Mouse (Mus musculus) kidney, embryonic 15.5 days (tissue): ENCODE results near the gene Crybb2. TPM values are rescaled to one million over a fixed set of nuclear protein-coding genes. Genes with fewer than 3 reads are reported as not detected.

ENCODE experiments used
- ATAC-seq: fragments of 200-750 bp; cut with Nextera tagmentation; replicated peaks from 2 replicates; pipeline ENCODE4 v1.8.0; 2017; ENCODE audit warnings: moderate TSS enrichment; ENCODE audit not compliant: low FRiP score
- H3K27ac ChIP-seq: fragments of 300-500 bp; sonication (generic); 2 replicates; pipeline ENCODE4 v1.5.1; 2015; ENCODE audit warnings: mild to moderate bottlenecking, inconsistent platforms
- H3K27me3 ChIP-seq: fragments of 300-500 bp; sonication (generic); 2 replicates; pipeline ENCODE4 v1.6.1; 2015; ENCODE audit warnings: inconsistent platforms
- H3K36me3 ChIP-seq: fragments of 300-500 bp; sonication (generic); 2 replicates; pipeline ENCODE4 v1.6.1; 2015; ENCODE audit warnings: inconsistent platforms
- H3K4me1 ChIP-seq: fragments of 300-500 bp; sonication (generic); 2 replicates; pipeline ENCODE4 v1.6.1; 2015; ENCODE audit warnings: inconsistent platforms
- H3K4me2 ChIP-seq: fragments of 300-500 bp; sonication (generic); 2 replicates; pipeline ENCODE4 v1.6.1; 2015; ENCODE audit warnings: moderate library complexity, mild to moderate bottlenecking, inconsistent platforms
- H3K4me3 ChIP-seq: fragments of 300-500 bp; sonication (generic); replicated peaks from 2 replicates; pipeline ENCODE4 v1.5.1; 2015; ENCODE audit warnings: mild to moderate bottlenecking, inconsistent platforms
- H3K9ac ChIP-seq: fragments of 300-500 bp; sonication (generic); 2 replicates; pipeline ENCODE4 v1.6.1; 2015; ENCODE audit warnings: mild to moderate bottlenecking, inconsistent platforms
- H3K9me3 ChIP-seq: fragments of 300-500 bp; sonication (generic); replicated peaks from 2 replicates; pipeline ENCODE4 v1.6.1; 2016; ENCODE audit warnings: inconsistent platforms
- WGBS: fragments of 180-500 bp; shearing (Covaris S2); methylation state at CpG from one replicate; pipeline ENCODE4 v1.1.7; 2015; ENCODE audit warnings: mixed read lengths; 5-methylcytosine and 5-hydroxymethylcytosine counted together
- polyA plus RNA-seq: library from polyadenylated mRNA; unstranded; fragments of >200 nt; fragmentation: Nextera tagmentation; extraction: Ambion mirVana; gene quantifications from 2 replicates; pipeline ENCODE4 v1.2.1, GENCODE M21; 2015

The Crybb2 gene
- polyA plus RNA-seq, 1 experiment from 2014 or later: not detected

GRCm38 (mm10) chr5:113018190-113018589 lies 51.7 kb downstream of the Crybb2 start:
- no peaks in the 10 kb centered on the region for H3K9me3 ChIP-seq
- no peak overlapping the region for H3K4me3 ChIP-seq
- no peak overlapping the region for H3K4me2 ChIP-seq
- no peak overlapping the region for H3K27ac ChIP-seq
- no peak for ATAC-seq
- H3K27me3 ChIP-seq: peaks cover 3% of the 10 kb centered on the region; the same call in 1 of the 2 replicates
- H3K9ac ChIP-seq: no peak overlapping the region
- H3K4me1 ChIP-seq: peaks cover 17% of the 10 kb centered on the region
- H3K36me3 ChIP-seq: no peaks in the 10 kb centered on the region
- 72% methylated on average over 8 of the region's 8 CpGs for WGBS

- H3K4me1 ChIP-seq: peaks cover 17% of the 10 kb centered on the region
- H3K27ac ChIP-seq: no peak overlapping the region
- no peak for ATAC-seq
- no peaks in the 10 kb centered on the region for H3K9me3 ChIP-seq
- no peak overlapping the region for H3K4me3 ChIP-seq
- no peak overlapping the region for H3K9ac ChIP-seq
- no peaks in the 10 kb centered on the region for H3K36me3 ChIP-seq
- WGBS: 83% methylated on average over 1 of the region's 1 CpGs
- no peak overlapping the region for H3K4me2 ChIP-seq
- peaks cover 5% of the 10 kb centered on the region; the same call in 1 of the 2 replicates for H3K27me3 ChIP-seq
Observed at GRCm38 (mm10) chr5:113017004-113017403, 52.9 kb downstream of the Crybb2 start.

- peak; percentile 85 for ATAC-seq
Observed at GRCm38 (mm10) chr5:113015236-113016061, 54.5 kb downstream of the Crybb2 start, which contains the start of gene Grk3. Grk3 (minus strand) TSS chr5:113015791.

GRCm38 (mm10) chr5:113014808-113015235 lies 55.1 kb downstream of the Crybb2 start:
- peaks cover 17% of the 10 kb centered on the region for H3K4me1 ChIP-seq

More at GRCm38 (mm10) chr5:113015236-113016061, 54.5 kb downstream of the Crybb2 start, which contains the start of gene Grk3:
- Histone ChIP-seq H3K9me3 (no peaks in the 10 kb centered on the region), H3K27ac (peak within 1 kb of the TSS; percentile 80), H3K9ac (peak within 1 kb of the TSS; percentile 62), H3K4me1 (peaks cover 17% of the 10 kb centered on the region), H3K4me3 (peak within 1 kb of the TSS; percentile 77), H3K27me3 (peaks cover 11% of the 10 kb centered on the region), H3K4me2 (peak within 1 kb of the TSS; percentile 69), H3K36me3 (no peaks in the 10 kb centered on the region)
- WGBS: 5% methylated on average over 23 of the region's 52 CpGs

GRCm38 (mm10) chr5:113014111-113014807 lies 55.7 kb downstream of the Crybb2 start:
- H3K36me3 ChIP-seq: no peaks in the 10 kb centered on the region
- peaks cover 11% of the 10 kb centered on the region for H3K27me3 ChIP-seq
- WGBS: 47% methylated on average over 16 of the region's 16 CpGs
- peaks cover 17% of the 10 kb centered on the region for H3K4me1 ChIP-seq
- no peak for ATAC-seq
- H3K9ac ChIP-seq: no peak overlapping the region
- peak overlapping the region; percentile 77 for H3K4me3 ChIP-seq
- 0 out of 2 replicates have a peak overlapping the region, but pooled peaks have one; percentile 80 for H3K27ac ChIP-seq
- peak overlapping the region; percentile 69 for H3K4me2 ChIP-seq
- no peaks in the 10 kb centered on the region for H3K9me3 ChIP-seq

More at GRCm38 (mm10) chr5:113014808-113015235, 55.1 kb downstream of the Crybb2 start:
- Histone ChIP-seq H3K4me2 (peak overlapping the region; percentile 69), H3K36me3 (no peaks in the 10 kb centered on the region), H3K9ac (peak overlapping the region; percentile 62), H3K27me3 (peaks cover 11% of the 10 kb centered on the region), H3K4me3 (peak overlapping the region; percentile 77), H3K27ac (peak overlapping the region; percentile 80), H3K9me3 (no peaks in the 10 kb centered on the region)
- under 1% methylated on average over 14 of the region's 14 CpGs for WGBS
- no peak; the same call in 1 of the 2 replicates for ATAC-seq

GRCm38 (mm10) chr5:113011926-113012325 lies 58.0 kb downstream of the Crybb2 start:
- Histone ChIP-seq H3K4me3 (no peak overlapping the region), H3K4me1 (peaks cover 17% of the 10 kb centered on the region), H3K27ac (no peak overlapping the region), H3K9ac (no peak overlapping the region), H3K4me2 (no peak overlapping the region), H3K27me3 (peaks cover 11% of the 10 kb centered on the region), H3K9me3 (no peaks in the 10 kb centered on the region), H3K36me3 (no peaks in the 10 kb centered on the region)
- WGBS: 78% methylated on average over 10 of the region's 10 CpGs
- no peak for ATAC-seq

GRCm38 (mm10) chr5:113009183-113009820 lies 60.6 kb downstream of the Crybb2 start:
- no peak for ATAC-seq
- H3K27me3 ChIP-seq: peaks cover 8% of the 10 kb centered on the region
- peaks cover 6% of the 10 kb centered on the region for H3K4me1 ChIP-seq
- 87% methylated on average over 8 of the region's 8 CpGs for WGBS
- no peak overlapping the region for H3K27ac ChIP-seq
- no peak overlapping the region for H3K9ac ChIP-seq
- H3K36me3 ChIP-seq: no peaks in the 10 kb centered on the region
- H3K9me3 ChIP-seq: no peaks in the 10 kb centered on the region
- H3K4me3 ChIP-seq: no peak overlapping the region
- H3K4me2 ChIP-seq: no peak overlapping the region

- H3K9me3 ChIP-seq: no peaks in the 10 kb centered on the region
- no peak for ATAC-seq
- WGBS: 91% methylated on average over 2 of the region's 2 CpGs
Observed at GRCm38 (mm10) chr5:113008496-113008895, 61.4 kb downstream of the Crybb2 start.

More at GRCm38 (mm10) chr5:113008496-113008895, 61.4 kb downstream of the Crybb2 start:
- Histone ChIP-seq H3K27ac (no peak overlapping the region), H3K9ac (no peak overlapping the region), H3K4me3 (no peak overlapping the region), H3K4me1 (no peaks in the 10 kb centered on the region), H3K4me2 (no peak overlapping the region), H3K27me3 (peaks cover 8% of the 10 kb centered on the region), H3K36me3 (no peaks in the 10 kb centered on the region)

Other genes with a start within 250 kb of the Crybb2 start
- gene Myo18b, start 173.8 kb downstream of the Crybb2 start, polyA plus RNA-seq: 0.22 and 0.69 TPM in 2 replicates
- 10.1 and 11.9 TPM in 2 replicates for gene Grk3, start 54.3 kb downstream of the Crybb2 start, polyA plus RNA-seq
- 1.1 and 1.2 TPM in 2 replicates for gene Crybb3, start 11.5 kb upstream of the Crybb2 start, polyA plus RNA-seq
- gene 2900026A02Rik, start 151.1 kb upstream of the Crybb2 start, polyA plus RNA-seq: 7.0 and 7.5 TPM in 2 replicates
- gene Tmem211, start 156.8 kb upstream of the Crybb2 start, polyA plus RNA-seq: 0.19 TPM in 1 of 2 replicates, not detected in the other
- gene Sgsm1, start 240.7 kb upstream of the Crybb2 start, polyA plus RNA-seq: 6.3 and 6.4 TPM in 2 replicates